Mouse (Mus musculus): ENCODE measurements around the gene Mgat4a. TPM values are rescaled to one million over a fixed set of nuclear protein-coding genes. Genes with fewer than 3 reads are reported as not detected.

The Mgat4a gene
- total and polyA plus RNA-seq, 3 experiments = 22.3 to 23.2 (median 22.9) TPM

GRCm38 (mm10) chr1:37533181-37533580, 7.6 kb downstream of the Mgat4a start:
- peak overlapping the region; percentile 53 for H3K4me2 ChIP-seq (ENCODE audit: insufficient read depth, low read depth, poor library complexity, severe bottlenecking)
- H3K4me3 ChIP-seq (replicated peaks in 1 of 3; ENCODE audit: low read depth in 2 of 3, low read length in 2 of 3, poor library complexity in 1 of 3) = no peak overlapping the region
- H3K36me3 ChIP-seq (replicated peaks in 1 of 2; ENCODE audit: control insufficient read depth in 1 of 2, insufficient read depth in 1 of 2, low read length in 1 of 2) = peaks cover 6 to 31% of the 10 kb centered on the region in 2 experiments
- peak overlapping the region; percentile 35 for H3K27ac ChIP-seq (ENCODE audit: insufficient read depth, low read depth)
- TF ChIP-seq SMC3 (IDR thresholded peaks at IDR 0.05; ENCODE audit: low read depth, low read length) (no peak), NRF1 (IDR thresholded peaks at IDR 0.05; ENCODE audit: low read depth, low read length) (no peak), BHLHE40 (IDR thresholded peaks at IDR 0.05; ENCODE audit: low read depth, low read length) (no peak), JUND (conservative IDR thresholded peaks at IDR 0.05; ENCODE audit: low read depth, low read length) (no peak), TCF12 (IDR thresholded peaks at IDR 0.05; ENCODE audit: low read depth, low read length) (no peak), UBTF (IDR thresholded peaks at IDR 0.05; ENCODE audit: low read depth, low read length) (no peak), EP300 (IDR thresholded peaks at IDR 0.05; ENCODE audit: low read length) (no peak), ZMIZ1 (IDR thresholded peaks at IDR 0.05; ENCODE audit: low read depth, low read length) (no peak), CHD2 (IDR thresholded peaks at IDR 0.05; ENCODE audit: low read length) (no peak), POLR2A (IDR thresholded peaks at IDR 0.05; ENCODE audit: low read depth, low read length) (no peak), SIN3A (IDR thresholded peaks at IDR 0.05; ENCODE audit: low read length) (no peak), NELFE (IDR thresholded peaks at IDR 0.05; ENCODE audit: low read depth, low read length) (no peak), MEF2A (IDR thresholded peaks at IDR 0.05; ENCODE audit: borderline replicate concordance, low read depth, low read length) (no peak), GABPA (IDR thresholded peaks at IDR 0.05; ENCODE audit: insufficient replicate concordance, low read depth, low read length) (no peak), KAT2A (IDR thresholded peaks at IDR 0.05; ENCODE audit: insufficient replicate concordance, low read length) (no peak), MAX (IDR thresholded peaks at IDR 0.05; ENCODE audit: low read length) (no peak)
- dilution Hi-C loops (cut with MboI; ENCODE audit: extremely low pct_ligation_motif_present, extremely low pct_unique_long_range_greater_than_20kb, low sequenced_read_pairs) = no loop called here
- peaks cover 24 to 89% of the 10 kb centered on the region in 2 experiments for H3K4me1 ChIP-seq (ENCODE audit: control insufficient read depth in 1 of 2, insufficient read depth in 2 of 2)
- H3K27me3 ChIP-seq (replicated peaks) = no peaks in the 10 kb centered on the region
- DNase-seq (ENCODE audit: extremely low read depth) = no peak
- in situ Hi-C loops (cut with MboI; ENCODE audit: low pct_ligation_motif_present, low pct_unique_long_range_greater_than_20kb, low sequenced_read_pairs) = loop anchor here (5.0 kb wide), 1 partner anchor 41 kb away; no protein-coding TSS in a partner anchor
- peaks cover 75% of the 10 kb centered on the region for H3K79me2 ChIP-seq (replicated peaks; ENCODE audit: control insufficient read depth, extremely low read depth, insufficient read depth, poor library complexity, severe bottlenecking)
- no peak overlapping the region for H3K9ac ChIP-seq (ENCODE audit: insufficient read depth, low read depth)
- H3K9me3 ChIP-seq (replicated peaks; ENCODE audit: low read length) = no peaks in the 10 kb centered on the region

DNA sequence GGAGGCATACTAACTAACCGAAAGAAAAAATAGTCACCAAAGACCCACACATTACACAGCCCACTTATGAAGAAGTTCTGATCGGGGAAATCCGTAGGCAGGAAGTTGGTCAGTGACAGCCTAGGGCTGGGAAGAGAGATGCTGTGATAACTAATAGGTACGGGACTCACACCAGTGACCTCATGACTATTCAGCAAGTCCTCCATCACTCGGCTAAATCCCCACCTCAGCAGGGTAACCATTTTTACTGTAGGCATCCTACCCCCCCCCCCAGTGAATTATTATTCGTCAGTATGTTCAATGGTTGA, 8.3 kb downstream of the Mgat4a start:
- H3K9me3 ChIP-seq (replicated peaks; ENCODE audit: low read length) = no peaks in the 10 kb centered on the region
- peaks cover 20 to 83% of the 10 kb centered on the region in 2 experiments for H3K4me1 ChIP-seq (ENCODE audit: control insufficient read depth in 1 of 2, insufficient read depth in 2 of 2)
- TF ChIP-seq RCOR1 (conservative IDR thresholded peaks at IDR 0.05; ENCODE audit: low read depth, low read length) = no peak
- peak; percentile 56; the same call in 1 of the 2 replicates for TF ChIP-seq ETS1 (conservative IDR thresholded peaks at IDR 0.05; ENCODE audit: low read depth, low read length)
- peak; percentile 23; the same call in 1 of the 2 replicates for TF ChIP-seq ZNF384 (IDR thresholded peaks at IDR 0.05; ENCODE audit: low read depth, low read length)
- no peaks in the 10 kb centered on the region for H3K27me3 ChIP-seq (replicated peaks)
- H3K27ac ChIP-seq (ENCODE audit: insufficient read depth, low read depth) = peak overlapping the region; percentile 84
- peak overlapping the region; percentile 8 to 29 (median 25) for H3K4me3 ChIP-seq (replicated peaks in 1 of 3; ENCODE audit: low read depth in 2 of 3, low read length in 2 of 3, poor library complexity in 1 of 3)
- H3K79me2 ChIP-seq (replicated peaks; ENCODE audit: control insufficient read depth, extremely low read depth, insufficient read depth, poor library complexity, severe bottlenecking) = peaks cover 71% of the 10 kb centered on the region
- peaks cover 8 to 37% of the 10 kb centered on the region in 2 experiments for H3K36me3 ChIP-seq (replicated peaks in 1 of 2; ENCODE audit: control insufficient read depth in 1 of 2, insufficient read depth in 1 of 2, low read length in 1 of 2)
- H3K9ac ChIP-seq (ENCODE audit: insufficient read depth, low read depth) = peak overlapping the region; percentile 20; the same call in 1 of the 2 replicates
- peak overlapping the region; percentile 53 for H3K4me2 ChIP-seq (ENCODE audit: insufficient read depth, low read depth, poor library complexity, severe bottlenecking)
- dilution Hi-C loops (cut with MboI; ENCODE audit: extremely low pct_ligation_motif_present, extremely low pct_unique_long_range_greater_than_20kb, low sequenced_read_pairs) (no loop called here), in situ Hi-C loops (cut with MboI; ENCODE audit: low pct_ligation_motif_present, low pct_unique_long_range_greater_than_20kb, low sequenced_read_pairs) (loop anchor here (5.0 kb wide), 1 partner anchor 40 kb away; no protein-coding TSS in a partner anchor)
- DNase-seq (ENCODE audit: extremely low read depth) = peak; percentile 66
